Mouse (Mus musculus) kidney, postnatal 10 days (tissue): Measurements from ENCODE around the gene Nupl1.

Source experiments
- DNase-seq: peaks from one replicate; pipeline ENCODE4 v3.0.0; 2021; ENCODE audit warnings: mixed read lengths

Nupl1 gene

DNA sequence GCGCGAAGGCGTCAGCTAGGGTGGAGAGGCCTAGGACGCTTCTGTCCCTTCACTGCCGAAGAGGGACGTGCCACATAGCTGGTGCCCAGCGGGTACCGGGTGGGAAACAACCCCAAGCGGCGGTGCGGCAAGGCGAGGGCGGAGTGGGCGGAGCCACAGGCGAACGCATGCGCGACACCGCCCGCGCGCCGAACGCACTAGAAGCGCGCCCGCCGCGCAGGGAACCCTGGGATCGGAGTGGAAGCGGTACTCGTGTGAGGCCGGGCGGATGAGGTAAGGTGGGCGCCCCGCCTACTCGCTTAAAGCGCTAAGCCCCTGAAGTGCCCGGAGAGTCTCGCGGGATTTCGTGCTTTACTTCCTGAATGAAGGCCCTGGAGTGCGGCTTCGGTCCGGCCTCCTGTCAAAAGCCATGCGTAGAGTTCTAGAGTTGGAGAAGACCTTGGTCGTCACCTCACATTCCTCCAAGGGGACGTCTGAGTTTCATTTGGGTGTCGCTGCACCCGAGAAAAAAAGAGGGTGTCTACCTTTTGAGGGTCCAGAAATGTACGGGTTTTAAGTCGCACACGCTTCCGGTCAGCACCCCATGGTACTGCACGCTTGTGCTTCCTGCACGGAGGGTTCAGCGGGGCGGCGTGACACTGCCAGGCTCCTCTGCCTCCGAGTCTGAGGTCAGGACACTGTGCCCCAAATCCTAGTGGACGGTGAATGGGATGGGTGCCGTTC is at the start of gene Nupl1, which contains the start of gene Gm49336:
Nupl1 (minus strand) TSS at position 151 of the 723 bp plus-strand sequence.
Gm49336 (minus strand) TSS at position 227 of the 723 bp plus-strand sequence.
- DNase-seq: peak; percentile 99

GRCm38 (mm10) chr14:60301024-60301423 is 49.8 kb upstream of the Nupl1 start:
- DNase-seq: no peak

DNA sequence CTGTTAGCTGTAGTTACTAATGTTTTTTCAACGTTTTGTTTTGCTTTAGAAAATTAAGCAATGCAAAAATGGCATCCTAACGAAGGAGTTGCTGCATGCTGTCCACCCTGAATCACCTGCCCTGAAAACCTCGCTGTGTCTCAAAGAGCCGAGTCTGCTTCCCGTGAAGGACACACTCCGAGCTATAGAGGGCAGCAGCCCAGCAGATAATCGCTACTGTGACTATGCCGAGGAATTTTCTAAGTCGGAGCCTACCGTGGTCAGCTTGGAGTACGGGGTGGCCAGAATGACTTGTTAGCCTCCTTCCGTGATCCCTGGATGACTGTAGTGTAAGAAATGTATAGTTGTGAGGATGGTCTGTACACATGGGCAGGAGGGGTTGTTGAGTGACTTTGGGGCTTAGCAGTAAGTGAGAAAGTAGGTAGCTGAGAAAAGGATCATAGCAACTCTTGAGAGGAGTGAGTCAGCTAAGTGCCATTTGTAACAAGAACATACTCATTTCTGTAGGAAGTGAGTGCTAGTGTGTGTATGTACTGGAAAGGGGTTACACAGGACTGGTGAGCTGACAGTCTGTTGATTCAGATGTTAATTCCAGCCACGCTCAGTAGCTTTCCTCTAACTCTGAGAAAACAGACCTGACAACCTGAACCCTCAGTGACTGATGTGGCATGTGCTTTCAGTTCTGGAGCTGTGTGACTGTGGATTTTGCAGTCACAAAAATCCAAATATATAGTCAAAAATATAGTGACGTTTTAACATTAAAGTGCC is 49.2 kb upstream of the Nupl1 start:
- no peak for DNase-seq

- DNase-seq: no peak
Observed at GRCm38 (mm10) chr14:60295531-60295930, 44.3 kb upstream of the Nupl1 start.

DNA sequence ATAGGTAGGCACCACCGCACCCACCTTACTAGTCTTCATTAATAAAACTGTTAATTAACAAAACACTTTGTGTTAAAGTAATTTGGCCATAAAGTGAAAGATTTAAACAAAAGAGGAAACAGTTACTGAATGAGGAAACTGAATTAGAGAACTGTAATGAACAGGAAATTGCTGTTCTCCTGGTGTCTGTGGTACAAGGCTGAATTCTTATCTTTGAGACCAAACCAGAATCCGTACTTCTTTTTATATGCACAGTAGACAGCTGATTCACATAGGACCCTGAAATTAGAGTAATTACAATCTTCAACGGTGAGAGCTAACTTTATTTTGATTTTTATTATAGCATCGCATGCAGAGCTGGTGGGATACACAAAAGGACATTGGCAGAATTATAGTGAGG is 39.1 kb upstream of the Nupl1 start:
- no peak for DNase-seq

- DNase-seq: no peak
Observed at GRCm38 (mm10) chr14:60286194-60286863, 35.1 kb upstream of the Nupl1 start.

- DNase-seq: peak; percentile 22
Observed at GRCm38 (mm10) chr14:60275301-60276276, 24.4 kb upstream of the Nupl1 start.

GRCm38 (mm10) chr14:60273346-60273745 is 22.1 kb upstream of the Nupl1 start:
- no peak for DNase-seq

DNA sequence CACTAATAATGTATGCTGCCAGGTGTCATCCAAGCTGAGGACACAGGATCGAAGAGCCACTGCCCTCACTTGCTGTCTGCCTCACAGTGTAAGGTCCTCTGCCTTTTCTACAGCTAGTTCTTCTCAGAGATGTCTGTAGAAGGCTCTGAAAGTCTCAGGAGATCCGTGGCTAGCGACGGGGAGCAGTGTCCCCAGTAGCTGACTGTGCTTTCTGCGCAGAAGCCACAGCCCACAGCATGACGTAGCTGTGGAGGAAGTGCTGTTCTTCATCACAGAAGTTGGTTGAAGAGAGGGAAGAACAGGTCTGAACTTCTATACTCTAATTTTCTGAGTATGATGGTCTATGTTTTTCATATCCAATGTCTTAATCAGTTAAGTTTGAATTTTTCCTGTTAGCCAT is 18.1 kb upstream of the Nupl1 start:
- no peak for DNase-seq

DNA sequence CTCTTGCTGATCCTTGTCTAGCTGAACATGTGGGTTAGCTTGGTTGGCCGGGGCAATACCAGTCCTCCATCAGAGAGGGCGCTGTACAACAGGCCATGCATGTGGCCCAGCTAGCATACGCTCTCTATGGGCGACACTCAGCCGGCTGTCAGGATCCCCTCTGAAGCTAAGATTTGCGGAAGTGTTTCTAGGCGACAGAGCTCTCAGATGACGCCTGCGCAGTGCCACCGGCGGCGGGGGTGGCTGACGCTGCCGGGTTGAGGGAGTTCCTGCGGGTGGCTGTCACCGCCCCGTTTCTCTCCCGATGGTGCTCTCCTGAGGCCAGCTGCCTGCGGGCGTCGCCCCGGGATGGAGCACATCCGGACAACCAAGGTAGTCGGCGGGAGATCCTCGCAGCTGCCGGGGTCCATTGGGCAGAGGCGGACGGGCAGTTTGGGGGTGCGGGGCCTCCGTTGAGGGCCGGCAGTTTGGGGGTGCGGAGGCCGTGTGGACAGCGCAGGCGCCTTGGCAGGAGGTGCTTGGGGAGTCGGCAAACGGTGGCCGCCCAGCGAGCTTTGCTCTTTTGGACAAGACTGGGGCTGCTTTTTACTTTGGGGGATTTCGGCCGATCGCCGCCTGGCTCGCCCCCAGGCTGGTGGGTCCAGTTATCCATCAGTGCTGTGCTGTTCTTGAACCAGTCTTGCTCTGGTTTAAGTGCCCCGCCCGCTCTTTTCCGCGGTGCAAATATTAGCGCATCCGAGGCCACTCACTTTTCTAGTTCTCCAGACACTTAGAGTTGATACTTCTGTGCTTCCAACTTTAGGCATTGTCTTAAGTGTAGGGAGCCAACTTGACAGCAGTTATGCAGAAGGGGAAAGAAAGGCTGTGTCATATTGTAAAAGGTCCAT is 14.0 kb upstream of the Nupl1 start, which contains the start of gene Mtmr6:
Mtmr6 (plus strand) TSS at position 239 of the 887 bp plus-strand sequence.
- DNase-seq: peak; percentile 96

GRCm38 (mm10) chr14:60262316-60262715 is 11.1 kb upstream of the Nupl1 start:
- no peak for DNase-seq

DNA sequence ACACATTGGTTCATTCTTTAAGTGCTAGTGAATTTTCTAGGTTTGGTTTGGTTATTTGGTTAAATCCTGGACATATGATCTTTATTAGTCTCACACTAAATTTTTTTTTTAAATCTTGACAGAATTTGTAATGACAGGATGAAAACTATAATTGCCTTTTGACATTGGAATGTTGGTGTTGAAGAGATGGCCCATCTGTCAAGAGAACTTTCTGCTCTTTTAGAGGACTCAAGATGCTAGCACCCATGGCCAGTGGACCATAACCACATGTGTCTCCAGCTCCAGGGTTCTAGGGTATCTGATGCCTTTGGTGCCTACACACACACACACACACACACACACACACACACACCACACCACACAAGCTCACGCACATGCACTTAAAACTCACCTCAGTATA is 6.6 kb upstream of the Nupl1 start:
- DNase-seq: no peak

- DNase-seq: no peak
Observed at GRCm38 (mm10) chr14:60257101-60257500, 5.9 kb upstream of the Nupl1 start.

GRCm38 (mm10) chr14:60256356-60256755 is 5.1 kb upstream of the Nupl1 start:
- DNase-seq: no peak

DNA sequence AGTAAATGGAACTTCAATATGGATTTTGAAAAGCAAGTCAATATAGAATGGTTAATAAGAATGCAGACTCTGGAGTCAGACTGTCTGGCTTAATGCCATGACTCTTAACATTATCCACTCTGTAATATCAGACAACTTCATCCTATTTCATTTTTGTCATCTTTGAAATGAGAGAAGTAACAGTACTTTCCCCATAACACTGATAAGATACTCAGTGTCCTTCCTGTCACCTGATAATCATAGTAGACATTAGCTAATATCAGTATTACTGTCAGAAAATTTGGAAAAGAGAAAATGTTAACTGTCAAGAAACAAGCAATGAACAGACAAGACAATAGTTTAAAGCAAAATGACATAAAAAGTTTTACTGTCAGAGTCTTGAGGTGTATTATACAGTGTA is 3.5 kb upstream of the Nupl1 start:
- no peak for DNase-seq

DNA sequence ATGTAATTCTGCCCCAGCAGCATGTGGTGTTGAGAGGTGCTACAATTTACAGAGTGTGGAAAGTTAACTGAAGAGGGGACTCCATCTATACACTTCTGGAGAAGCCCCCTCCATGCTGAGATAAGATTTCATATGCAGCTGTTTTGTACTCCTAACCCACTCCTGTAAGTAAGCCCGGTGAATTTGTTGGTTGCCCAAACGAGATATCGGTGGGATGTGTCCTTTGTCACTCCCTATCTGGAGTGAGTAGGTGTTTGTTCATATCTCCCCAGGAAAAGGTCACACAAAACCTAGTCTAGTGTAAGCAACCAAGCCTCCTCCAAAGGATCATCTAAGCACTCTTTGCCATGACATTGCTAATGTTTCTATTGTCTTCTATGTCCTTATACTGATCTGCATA is 2.2 kb upstream of the Nupl1 start:
- no peak for DNase-seq

GRCm38 (mm10) chr14:60252004-60253000 is 1.1 kb upstream of the Nupl1 start:
- peak; percentile 41 for DNase-seq

- no peak for DNase-seq
Observed at GRCm38 (mm10) chr14:60250879-60251278, 352 bp downstream of the Nupl1 start.

- DNase-seq: no peak
Observed at GRCm38 (mm10) chr14:60250366-60250765, 865 bp downstream of the Nupl1 start.

DNA sequence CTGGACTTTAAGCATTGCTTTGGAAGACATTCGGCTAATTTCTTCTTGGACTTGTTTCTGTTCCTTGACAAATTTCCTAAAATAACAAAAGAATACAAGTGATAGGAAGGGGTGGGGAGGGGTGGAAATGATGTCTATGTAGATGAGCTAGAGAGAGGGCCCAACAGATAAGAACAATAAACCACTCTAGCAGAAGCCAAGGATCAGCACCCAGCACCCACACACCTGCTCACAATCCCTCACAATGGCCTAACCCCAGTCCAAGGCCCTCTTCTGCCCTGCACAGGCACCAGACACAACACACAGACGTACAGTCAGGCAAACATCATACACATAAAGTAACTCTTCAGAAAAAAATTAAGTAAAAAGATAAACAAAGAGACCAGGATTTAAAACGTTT is 12.7 kb downstream of the Nupl1 start:
- DNase-seq: no peak
